Mouse (Mus musculus) hindbrain, embryonic 13.5 days (tissue): ENCODE measurements around the gene Peli2. TPM values are rescaled to one million over a fixed set of nuclear protein-coding genes. Genes with fewer than 3 reads are reported as not detected.

Source experiments
- ATAC-seq: fragments of 200-750 bp; cut with Nextera tagmentation; 2 replicates; pipeline ENCODE4 v1.8.0; 2017; ENCODE audit warnings: moderate TSS enrichment; ENCODE audit not compliant: low FRiP score
- H3K27ac ChIP-seq: fragments of 300-500 bp; sonication (generic); 2 replicates; pipeline ENCODE4 v1.5.1; 2015; ENCODE audit warnings: inconsistent platforms, mild to moderate bottlenecking, moderate library complexity
- H3K27me3 ChIP-seq: fragments of 300-500 bp; sonication (generic); 2 replicates; pipeline ENCODE4 v1.6.1; 2015; ENCODE audit warnings: mild to moderate bottlenecking, inconsistent platforms
- H3K36me3 ChIP-seq: fragments of 300-500 bp; sonication (generic); 2 replicates; pipeline ENCODE4 v1.6.1; 2015; ENCODE audit warnings: mild to moderate bottlenecking, inconsistent platforms
- H3K4me1 ChIP-seq: fragments of 300-500 bp; sonication (generic); replicated peaks from 2 replicates; pipeline ENCODE4 v1.6.1; 2015; ENCODE audit warnings: inconsistent platforms
- H3K4me2 ChIP-seq: fragments of 300-500 bp; sonication (generic); 2 replicates; pipeline ENCODE4 v1.6.1; 2015; ENCODE audit warnings: inconsistent platforms, mild to moderate bottlenecking, moderate library complexity
- H3K4me3 ChIP-seq: fragments of 300-500 bp; sonication (generic); 2 replicates; pipeline ENCODE4 v1.5.1; 2015; ENCODE audit warnings: mild to moderate bottlenecking, inconsistent platforms
- H3K9ac ChIP-seq: fragments of 300-500 bp; sonication (generic); 2 replicates; pipeline ENCODE4 v1.6.1; 2015; ENCODE audit warnings: mild to moderate bottlenecking, inconsistent platforms
- H3K9me3 ChIP-seq: fragments of 300-500 bp; sonication (generic); 2 replicates; pipeline ENCODE4 v1.6.1; 2016; ENCODE audit warnings: inconsistent platforms
- WGBS: fragments of 180-500 bp; shearing (Covaris S2); methylation state at CpG from one replicate; pipeline ENCODE4 v1.1.7; 2015; 5-methylcytosine and 5-hydroxymethylcytosine counted together
- polyA plus RNA-seq: library from polyadenylated mRNA; unstranded; fragments of >200 nt; fragmentation: Nextera tagmentation; extraction: Ambion mirVana; gene quantifications from 2 replicates; pipeline ENCODE4 v1.2.1, GENCODE M21; 2015

The Peli2 gene
- polyA plus RNA-seq, 1 experiment from 2014 or later: 10.6 TPM

DNA sequence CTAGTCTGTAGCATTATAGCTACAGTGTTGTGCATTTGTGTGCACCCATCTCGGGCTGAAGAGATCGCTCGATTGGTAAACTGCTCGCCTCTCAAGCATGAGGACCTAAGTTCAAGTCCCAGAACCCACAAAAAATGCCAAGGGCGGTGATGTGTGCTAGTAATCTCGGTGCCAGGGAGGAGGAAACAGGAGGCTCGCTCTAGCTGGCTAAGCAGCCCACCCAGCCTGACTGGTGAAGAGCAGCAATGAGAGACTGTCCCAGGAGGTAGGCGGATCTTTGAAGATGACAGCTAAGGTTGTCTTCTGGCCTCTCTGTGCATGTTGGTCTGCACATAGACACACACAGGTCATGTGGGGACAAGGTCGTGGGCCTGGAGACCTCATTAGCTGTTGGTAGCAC is 129.3 kb downstream of the Peli2 start:
- no peak overlapping the region for H3K9ac ChIP-seq
- H3K27me3 ChIP-seq: no peaks in the 10 kb centered on the region
- H3K4me2 ChIP-seq: no peak overlapping the region
- H3K27ac ChIP-seq: no peak overlapping the region
- H3K4me3 ChIP-seq: no peak overlapping the region
- ATAC-seq: no peak
- peaks cover 12% of the 10 kb centered on the region; the same call in 1 of the 2 replicates for H3K4me1 ChIP-seq
- no peaks in the 10 kb centered on the region for H3K9me3 ChIP-seq
- 92% methylated on average over 9 of the region's 9 CpGs for WGBS
- H3K36me3 ChIP-seq: 0 out of 2 replicates have a peak, but pooled peaks cover 3% of the 10 kb centered on the region

GRCm38 (mm10) chr14:48251381-48251979 is 130.9 kb downstream of the Peli2 start:
- H3K4me2 ChIP-seq: no peak overlapping the region
- no peak for ATAC-seq
- no peak overlapping the region for H3K9ac ChIP-seq
- no peak overlapping the region for H3K4me3 ChIP-seq
- no peaks in the 10 kb centered on the region for H3K27me3 ChIP-seq
- H3K9me3 ChIP-seq: no peaks in the 10 kb centered on the region
- peaks cover 20% of the 10 kb centered on the region for H3K4me1 ChIP-seq
- H3K36me3 ChIP-seq: peaks cover 9% of the 10 kb centered on the region; the same call in 1 of the 2 replicates
- no peak overlapping the region for H3K27ac ChIP-seq
- WGBS: 54% methylated on average over 9 of the region's 9 CpGs

- peaks cover 9% of the 10 kb centered on the region; the same call in 1 of the 2 replicates for H3K36me3 ChIP-seq
- no peak for ATAC-seq
- H3K4me1 ChIP-seq: peaks cover 32% of the 10 kb centered on the region
- WGBS: 82% methylated on average over 10 of the region's 10 CpGs
- H3K9me3 ChIP-seq: no peaks in the 10 kb centered on the region
- H3K27me3 ChIP-seq: no peaks in the 10 kb centered on the region
- H3K4me3 ChIP-seq: no peak overlapping the region
- H3K4me2 ChIP-seq: no peak overlapping the region
- no peak overlapping the region for H3K27ac ChIP-seq
- no peak overlapping the region for H3K9ac ChIP-seq
These were observed 132.6 kb downstream of the Peli2 start for GRCm38 (mm10) chr14:48253183-48253582.

DNA sequence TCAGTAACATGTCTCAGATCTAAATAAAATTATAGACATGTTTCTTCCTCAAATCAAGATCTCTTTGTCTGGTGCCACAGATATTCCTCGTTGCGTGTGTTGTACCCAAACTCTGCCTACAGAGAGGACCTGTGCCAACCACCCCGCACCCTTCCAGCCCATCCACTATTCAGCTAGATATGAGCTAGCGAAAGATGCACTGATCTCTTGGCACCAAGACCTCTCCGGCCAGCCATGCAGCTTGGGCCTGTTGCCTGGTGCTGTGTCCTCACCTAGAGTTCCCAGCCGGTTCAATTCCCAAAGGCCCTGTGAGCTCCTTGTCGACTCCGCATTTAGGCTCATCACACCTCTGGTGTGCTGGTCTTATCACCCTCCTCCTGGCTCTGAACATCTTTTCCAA is 134.1 kb downstream of the Peli2 start:
- Histone ChIP-seq H3K4me3 (no peak overlapping the region), H3K9me3 (no peaks in the 10 kb centered on the region), H3K4me2 (no peak overlapping the region), H3K9ac (no peak overlapping the region), H3K27ac (no peak overlapping the region), H3K36me3 (peaks cover 9% of the 10 kb centered on the region; the same call in 1 of the 2 replicates), H3K27me3 (no peaks in the 10 kb centered on the region), H3K4me1 (peaks cover 32% of the 10 kb centered on the region)
- WGBS: 90% methylated on average over 8 of the region's 8 CpGs
- ATAC-seq: no peak

GRCm38 (mm10) chr14:48255290-48255689 is 134.7 kb downstream of the Peli2 start:
- Histone ChIP-seq H3K36me3 (peaks cover 9% of the 10 kb centered on the region; the same call in 1 of the 2 replicates), H3K9me3 (no peaks in the 10 kb centered on the region), H3K27me3 (no peaks in the 10 kb centered on the region), H3K27ac (no peak overlapping the region), H3K9ac (no peak overlapping the region), H3K4me2 (no peak overlapping the region), H3K4me3 (no peak overlapping the region), H3K4me1 (peaks cover 32% of the 10 kb centered on the region)
- 47% methylated on average over 5 of the region's 5 CpGs for WGBS
- no peak for ATAC-seq

- Histone ChIP-seq H3K9ac (no peak overlapping the region), H3K9me3 (no peaks in the 10 kb centered on the region), H3K4me1 (peaks cover 28% of the 10 kb centered on the region), H3K27ac (no peak overlapping the region), H3K27me3 (no peaks in the 10 kb centered on the region), H3K4me3 (no peak overlapping the region), H3K4me2 (no peak overlapping the region), H3K36me3 (peaks cover 6% of the 10 kb centered on the region; the same call in 1 of the 2 replicates)
- 73% methylated on average over 7 of the region's 7 CpGs for WGBS
- ATAC-seq: no peak
These were observed 137.1 kb downstream of the Peli2 start for GRCm38 (mm10) chr14:48257759-48258158.

GRCm38 (mm10) chr14:48258696-48259366 is 138.2 kb downstream of the Peli2 start:
- Histone ChIP-seq H3K36me3 (peaks cover 6% of the 10 kb centered on the region; the same call in 1 of the 2 replicates), H3K27me3 (no peaks in the 10 kb centered on the region), H3K27ac (no peak overlapping the region), H3K4me3 (no peak overlapping the region), H3K9me3 (no peaks in the 10 kb centered on the region), H3K4me2 (no peak overlapping the region), H3K4me1 (peaks cover 28% of the 10 kb centered on the region), H3K9ac (no peak overlapping the region)
- ATAC-seq: no peak
- 86% methylated on average over 10 of the region's 10 CpGs for WGBS

GRCm38 (mm10) chr14:48263146-48263545 is 142.5 kb downstream of the Peli2 start:
- H3K27ac ChIP-seq: no peak overlapping the region
- H3K4me3 ChIP-seq: no peak overlapping the region
- 94% methylated on average over 4 of the region's 4 CpGs for WGBS
- no peaks in the 10 kb centered on the region for H3K4me1 ChIP-seq
- H3K4me2 ChIP-seq: no peak overlapping the region
- ATAC-seq: no peak
- H3K9ac ChIP-seq: no peak overlapping the region
- H3K36me3 ChIP-seq: no peaks in the 10 kb centered on the region
- H3K27me3 ChIP-seq: no peaks in the 10 kb centered on the region
- H3K9me3 ChIP-seq: no peaks in the 10 kb centered on the region

DNA sequence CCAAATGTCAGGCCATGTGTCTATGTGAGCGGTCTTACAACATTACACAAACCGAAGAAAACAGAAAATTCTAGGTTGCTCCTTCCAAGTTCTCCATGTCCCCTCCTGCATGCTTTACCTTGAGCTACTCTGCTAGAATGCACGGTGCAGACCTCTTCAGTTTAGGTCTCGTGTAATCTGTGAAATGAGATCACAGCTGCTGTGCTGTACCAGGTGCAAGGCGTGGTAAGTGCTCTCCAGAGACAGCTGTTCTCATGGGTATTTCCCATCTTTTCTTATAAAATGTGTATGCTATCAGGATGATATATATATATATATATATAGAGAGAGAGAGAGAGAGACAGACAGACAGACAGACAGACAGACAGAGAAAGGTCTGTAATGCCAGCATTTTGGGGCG is 146.1 kb downstream of the Peli2 start:
- WGBS: 85% methylated on average over 6 of the region's 6 CpGs
- Histone ChIP-seq H3K9me3 (no peaks in the 10 kb centered on the region), H3K36me3 (no peaks in the 10 kb centered on the region), H3K27ac (no peak overlapping the region), H3K4me3 (no peak overlapping the region), H3K9ac (no peak overlapping the region), H3K4me1 (no peaks in the 10 kb centered on the region), H3K27me3 (no peaks in the 10 kb centered on the region), H3K4me2 (no peak overlapping the region)
- ATAC-seq: no peak

DNA sequence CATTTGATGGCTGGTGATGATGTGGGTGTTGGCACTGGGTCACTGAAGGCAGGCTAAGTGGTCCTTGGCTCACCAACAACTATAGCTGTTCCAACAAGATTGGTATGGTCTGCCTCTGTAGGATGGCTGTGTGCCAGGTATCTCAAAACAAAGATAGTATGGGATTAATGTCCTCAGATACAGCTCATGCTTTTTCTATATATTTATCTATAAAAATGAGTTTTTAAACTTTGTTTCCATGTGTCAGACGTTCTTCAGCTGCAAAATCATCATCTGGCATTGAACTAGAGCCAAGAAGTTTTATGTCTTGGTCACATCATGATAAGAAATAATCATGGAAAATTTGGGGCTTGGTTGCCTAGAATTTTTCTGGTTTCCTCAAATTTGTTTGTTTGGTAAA is 157.7 kb downstream of the Peli2 start:
- no peaks in the 10 kb centered on the region for H3K36me3 ChIP-seq
- H3K9ac ChIP-seq: no peak overlapping the region
- no peak overlapping the region for H3K27ac ChIP-seq
- H3K4me1 ChIP-seq: no peaks in the 10 kb centered on the region
- no peaks in the 10 kb centered on the region for H3K9me3 ChIP-seq
- 86% methylated on average over 1 of the region's 1 CpGs for WGBS
- no peak overlapping the region for H3K4me3 ChIP-seq
- no peak for ATAC-seq
- H3K4me2 ChIP-seq: no peak overlapping the region
- H3K27me3 ChIP-seq: no peaks in the 10 kb centered on the region

- Histone ChIP-seq H3K9ac (no peak overlapping the region), H3K4me1 (no peaks in the 10 kb centered on the region), H3K4me2 (no peak overlapping the region), H3K36me3 (no peaks in the 10 kb centered on the region), H3K4me3 (no peak overlapping the region), H3K27ac (no peak overlapping the region), H3K27me3 (no peaks in the 10 kb centered on the region), H3K9me3 (no peaks in the 10 kb centered on the region)
- 86% methylated on average over 5 of the region's 5 CpGs for WGBS
- ATAC-seq: no peak
These were observed 166.3 kb downstream of the Peli2 start for GRCm38 (mm10) chr14:48286949-48287348.

GRCm38 (mm10) chr14:48287581-48287980 is 167.0 kb downstream of the Peli2 start:
- Histone ChIP-seq H3K4me3 (no peak overlapping the region), H3K27ac (no peak overlapping the region), H3K36me3 (no peaks in the 10 kb centered on the region), H3K9ac (no peak overlapping the region), H3K4me2 (no peak overlapping the region), H3K4me1 (no peaks in the 10 kb centered on the region), H3K27me3 (no peaks in the 10 kb centered on the region), H3K9me3 (no peaks in the 10 kb centered on the region)
- no peak for ATAC-seq
- 96% methylated on average over 4 of the region's 4 CpGs for WGBS

DNA sequence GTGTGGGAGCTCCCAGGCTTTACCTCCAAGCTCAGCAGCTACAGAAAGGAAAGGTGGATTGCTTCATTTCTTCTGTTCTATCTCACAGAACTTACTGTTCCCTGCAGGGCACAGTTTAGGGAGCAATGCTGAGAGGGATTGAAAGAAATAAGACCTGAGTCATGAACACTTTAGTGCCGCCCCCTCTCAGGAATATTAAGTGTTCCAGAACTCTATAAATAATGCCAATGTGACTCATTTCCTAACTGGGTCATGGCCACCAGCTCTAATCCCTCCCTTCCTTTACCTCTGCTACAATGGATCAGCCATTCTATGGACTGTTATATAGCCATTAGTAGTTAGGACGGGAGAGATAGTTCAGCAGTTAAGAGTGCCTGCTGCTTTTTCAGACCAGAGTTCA is 168.0 kb downstream of the Peli2 start:
- H3K27ac ChIP-seq: no peak overlapping the region
- no peaks in the 10 kb centered on the region for H3K4me1 ChIP-seq
- H3K27me3 ChIP-seq: no peaks in the 10 kb centered on the region
- ATAC-seq: no peak
- H3K36me3 ChIP-seq: no peaks in the 10 kb centered on the region
- H3K9me3 ChIP-seq: no peaks in the 10 kb centered on the region
- no peak overlapping the region for H3K4me3 ChIP-seq
- H3K4me2 ChIP-seq: no peak overlapping the region
- H3K9ac ChIP-seq: no peak overlapping the region
- WGBS: 91% methylated on average over 2 of the region's 2 CpGs
